Mouse (Mus musculus) heart, embryonic 11.5 days (tissue): ENCODE results near the gene Srf. TPM values are rescaled to one million over a fixed set of nuclear protein-coding genes. Genes with fewer than 3 reads are reported as not detected.

Source experiments
- ATAC-seq: fragments of 200-750 bp; cut with Nextera tagmentation; replicated peaks from 2 replicates; pipeline ENCODE4 v1.8.0; 2017; ENCODE audit warnings: moderate library complexity; ENCODE audit not compliant: insufficient number of reproducible peaks, low FRiP score, low TSS enrichment
- H3K27ac ChIP-seq: fragments of 300-500 bp; sonication (generic); 2 replicates; pipeline ENCODE4 v1.5.1; 2014; ENCODE audit warnings: mild to moderate bottlenecking, low read depth, low read length
- H3K27me3 ChIP-seq: fragments of 300-500 bp; sonication (generic); 2 replicates; pipeline ENCODE4 v1.6.1; 2014; ENCODE audit warnings: mild to moderate bottlenecking, low read length, mixed read lengths; ENCODE audit not compliant: control insufficient read depth, insufficient read depth
- H3K36me3 ChIP-seq: fragments of 300-500 bp; sonication (generic); 2 replicates; pipeline ENCODE4 v1.6.1; 2014; ENCODE audit warnings: mild to moderate bottlenecking, low read length, moderate library complexity, mixed read lengths; ENCODE audit not compliant: control insufficient read depth, insufficient read depth
- H3K4me1 ChIP-seq: fragments of 300-500 bp; sonication (generic); 2 replicates; pipeline ENCODE4 v1.6.1; 2014; ENCODE audit warnings: low read length; ENCODE audit not compliant: control insufficient read depth, insufficient read depth
- H3K4me2 ChIP-seq: fragments of 300-500 bp; sonication (generic); 2 replicates; pipeline ENCODE4 v1.6.1; 2014; ENCODE audit warnings: mild to moderate bottlenecking, moderate library complexity
- H3K4me3 ChIP-seq: fragments of 300-500 bp; sonication (generic); 2 replicates; pipeline ENCODE4 v1.5.1; 2014; ENCODE audit warnings: low read depth, low read length
- H3K9ac ChIP-seq: fragments of 300-500 bp; sonication (generic); 2 replicates; pipeline ENCODE4 v1.6.1; 2014; ENCODE audit warnings: mild to moderate bottlenecking, low read depth, low read length, moderate library complexity
- H3K9me3 ChIP-seq: fragments of 300-500 bp; sonication (generic); replicated peaks from 2 replicates; pipeline ENCODE4 v1.6.1; 2016; ENCODE audit warnings: low read length; ENCODE audit not compliant: control insufficient read depth
- WGBS: fragments of 180-500 bp; shearing (Covaris S2); extraction: QIAGEN DNeasy Blood & Tissue Kit; methylation state at CpG from one replicate; pipeline ENCODE4 v1.1.7; 2014; ENCODE audit not compliant: insufficient replicate concordance; 5-methylcytosine and 5-hydroxymethylcytosine counted together
- polyA plus RNA-seq: library from polyadenylated mRNA; unstranded; fragments of >200 nt; fragmentation: Nextera tagmentation; extraction: Ambion mirVana; gene quantifications from 2 replicates; pipeline ENCODE4 v1.2.1, GENCODE M21; 2014

The Srf gene
- polyA plus RNA-seq, 1 experiment from 2014 or later: 15.0 TPM

DNA sequence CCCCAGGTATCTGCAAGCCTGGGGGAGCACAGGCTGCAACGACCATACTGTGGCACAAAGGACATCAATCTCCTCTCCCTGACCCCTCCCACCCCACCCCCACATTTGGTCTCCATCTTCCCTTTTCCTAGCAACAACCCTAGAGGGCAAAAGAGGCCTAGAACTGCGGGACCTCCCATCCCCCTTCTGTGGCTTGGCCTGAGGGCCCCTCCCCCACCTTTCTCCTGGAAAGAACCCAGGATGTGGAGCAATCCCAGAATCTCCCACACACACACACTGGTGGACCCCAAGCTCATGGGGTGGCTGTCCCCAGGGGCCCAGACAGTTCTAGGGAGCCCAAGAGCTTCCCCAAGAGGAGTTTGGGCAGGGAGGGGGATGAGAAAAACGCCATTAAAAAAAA lies 8.1 kb downstream of the Srf start:
- Histone ChIP-seq H3K4me2 (no peak overlapping the region), H3K27me3 (0 out of 2 replicates have a peak, but pooled peaks cover 2% of the 10 kb centered on the region), H3K9ac (no peak overlapping the region), H3K9me3 (no peaks in the 10 kb centered on the region), H3K27ac (no peak overlapping the region), H3K4me3 (no peak overlapping the region), H3K4me1 (peaks cover 30% of the 10 kb centered on the region), H3K36me3 (peaks cover 31% of the 10 kb centered on the region)
- no peak for ATAC-seq
- 22% methylated on average over 3 of the region's 3 CpGs for WGBS

DNA sequence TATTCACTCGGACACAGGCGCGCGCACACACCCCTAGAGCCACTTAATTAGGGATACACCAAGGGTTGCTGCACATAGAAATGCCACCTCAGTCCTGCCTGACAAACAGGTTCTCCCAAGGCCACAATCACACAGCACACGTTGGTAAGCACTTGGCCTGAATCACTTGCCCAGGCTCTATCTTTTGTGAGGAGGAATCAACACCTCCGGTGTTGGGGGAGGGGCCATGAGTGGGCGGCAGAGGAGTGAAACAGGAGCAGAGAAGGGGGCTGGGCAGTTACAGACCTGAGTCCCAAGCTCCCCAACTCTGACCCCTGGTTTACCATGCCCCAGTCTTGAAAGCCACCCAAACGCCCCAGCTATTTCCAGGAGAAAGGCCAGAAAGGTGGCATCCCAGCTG lies 9.0 kb downstream of the Srf start:
- 0 out of 2 replicates have a peak overlapping the region, but pooled peaks have one; percentile 5 for H3K4me3 ChIP-seq
- H3K9me3 ChIP-seq: no peaks in the 10 kb centered on the region
- 10% methylated on average over 8 of the region's 8 CpGs for WGBS
- H3K27ac ChIP-seq: no peak overlapping the region
- ATAC-seq: no peak
- 0 out of 2 replicates have a peak, but pooled peaks cover 2% of the 10 kb centered on the region for H3K27me3 ChIP-seq
- H3K36me3 ChIP-seq: peaks cover 26% of the 10 kb centered on the region
- H3K4me1 ChIP-seq: peaks cover 24% of the 10 kb centered on the region
- H3K9ac ChIP-seq: 0 out of 2 replicates have a peak overlapping the region, but pooled peaks have one; percentile 35
- peak overlapping the region; percentile 81 for H3K4me2 ChIP-seq

DNA sequence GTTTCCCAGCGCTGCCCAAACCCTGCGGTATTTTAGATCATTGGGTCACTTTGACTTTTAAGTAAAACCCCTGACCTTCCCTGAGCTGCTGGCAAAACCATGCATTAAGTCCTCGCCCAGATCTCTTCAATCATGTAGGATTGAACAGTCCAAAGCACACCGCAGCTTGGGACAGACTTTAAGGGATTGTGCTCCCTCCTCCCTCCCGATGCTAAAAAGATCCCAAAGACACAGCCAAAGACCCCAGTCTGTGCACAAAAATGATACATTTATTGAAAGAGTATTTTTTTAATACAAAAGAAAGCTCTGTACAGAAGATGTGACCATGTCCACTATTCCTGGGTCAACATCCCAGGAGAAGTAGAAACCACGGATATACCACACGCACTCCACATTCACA lies 9.4 kb downstream of the Srf start:
- peak overlapping the region; percentile 81 for H3K4me2 ChIP-seq
- H3K9ac ChIP-seq: peak overlapping the region; percentile 73
- H3K36me3 ChIP-seq: peaks cover 24% of the 10 kb centered on the region
- H3K27ac ChIP-seq: no peak overlapping the region
- WGBS: 10% methylated on average over 7 of the region's 7 CpGs
- 0 out of 2 replicates have a peak, but pooled peaks cover 2% of the 10 kb centered on the region for H3K27me3 ChIP-seq
- H3K4me1 ChIP-seq: peaks cover 24% of the 10 kb centered on the region
- peak overlapping the region; percentile 56 for H3K4me3 ChIP-seq
- H3K9me3 ChIP-seq: no peaks in the 10 kb centered on the region
- no peak for ATAC-seq

DNA sequence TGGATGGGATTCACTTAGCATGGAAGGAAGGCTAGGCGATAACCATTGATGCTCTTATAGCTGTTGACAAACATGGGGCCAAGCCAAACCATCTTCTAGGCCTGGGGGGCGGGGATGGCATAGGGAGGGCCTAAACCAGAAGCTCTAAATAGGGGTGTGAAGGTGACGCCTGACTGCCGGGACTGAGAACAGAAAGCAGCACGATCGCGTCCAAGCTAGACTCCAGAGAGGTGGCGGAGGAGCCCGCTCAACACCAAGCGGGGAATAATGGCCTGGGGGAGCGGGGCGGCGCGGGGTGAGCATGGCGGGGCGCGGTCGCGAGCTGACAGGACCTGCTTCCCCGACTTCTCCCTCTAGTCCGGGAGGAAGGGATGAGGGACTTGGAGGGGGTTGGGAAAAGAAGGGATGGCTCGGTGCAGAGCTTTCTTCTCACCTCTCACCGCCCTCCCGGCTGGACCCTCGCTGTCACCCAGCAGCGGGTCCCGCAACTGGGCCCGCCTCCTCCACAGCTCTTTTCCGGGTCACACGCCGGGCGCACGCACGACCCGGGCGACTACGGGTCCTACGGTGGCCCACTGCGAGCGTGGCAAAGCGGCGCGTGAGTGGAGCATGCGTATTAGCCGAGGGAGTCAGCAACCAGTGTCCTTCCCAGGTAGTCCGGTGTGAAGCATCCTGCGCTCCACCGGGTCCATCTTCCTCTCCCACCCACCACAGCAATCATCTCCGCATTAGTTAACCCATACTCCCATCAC lies 10.0 kb downstream of the Srf start, which contains the start of gene Cul9:
TSS of gene Cul9 (minus strand) at position 576 of the 752 bp plus-strand sequence.
- H3K27ac ChIP-seq: peak within 1 kb of the TSS; percentile 35; the same call in 1 of the 2 replicates
- no peaks in the 10 kb centered on the region for H3K9me3 ChIP-seq
- peak within 1 kb of the TSS; percentile 56 for H3K4me3 ChIP-seq
- 0 out of 2 replicates have a peak, but pooled peaks cover 2% of the 10 kb centered on the region for H3K27me3 ChIP-seq
- peak within 1 kb of the TSS; percentile 81 for H3K4me2 ChIP-seq
- H3K36me3 ChIP-seq: peaks cover 19% of the 10 kb centered on the region
- H3K4me1 ChIP-seq: peaks cover 24% of the 10 kb centered on the region
- peak; percentile 43; the same call in 1 of the 2 replicates for ATAC-seq
- peak within 1 kb of the TSS; percentile 73 for H3K9ac ChIP-seq
- 3% methylated on average over 49 of the region's 49 CpGs for WGBS

DNA sequence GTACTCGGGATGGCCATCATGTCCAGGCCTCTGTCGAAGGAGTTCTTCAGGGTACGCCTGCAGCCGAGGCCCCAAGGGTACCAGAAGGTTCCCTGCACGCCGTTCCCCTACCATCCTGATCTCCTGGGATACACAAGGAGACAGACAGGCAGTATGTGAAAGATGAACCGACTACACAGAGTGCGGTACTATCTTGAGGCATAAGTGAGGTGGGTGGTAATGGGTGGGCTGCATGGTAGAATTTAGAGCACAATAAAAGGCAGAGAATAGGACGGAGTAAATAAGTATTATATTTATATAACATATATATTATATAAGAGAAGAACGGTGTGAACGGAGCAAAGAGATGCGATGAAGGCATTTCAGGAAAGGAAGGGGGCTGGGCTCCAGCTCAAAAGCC lies 12.3 kb downstream of the Srf start:
- WGBS: 80% methylated on average over 12 of the region's 12 CpGs
- no peak overlapping the region for H3K27ac ChIP-seq
- no peak overlapping the region for H3K4me3 ChIP-seq
- peaks cover 21% of the 10 kb centered on the region for H3K4me1 ChIP-seq
- ATAC-seq: no peak
- H3K4me2 ChIP-seq: no peak overlapping the region
- H3K27me3 ChIP-seq: peaks cover 10% of the 10 kb centered on the region
- H3K9me3 ChIP-seq: no peaks in the 10 kb centered on the region
- H3K9ac ChIP-seq: no peak overlapping the region
- H3K36me3 ChIP-seq: peaks cover 3% of the 10 kb centered on the region

DNA sequence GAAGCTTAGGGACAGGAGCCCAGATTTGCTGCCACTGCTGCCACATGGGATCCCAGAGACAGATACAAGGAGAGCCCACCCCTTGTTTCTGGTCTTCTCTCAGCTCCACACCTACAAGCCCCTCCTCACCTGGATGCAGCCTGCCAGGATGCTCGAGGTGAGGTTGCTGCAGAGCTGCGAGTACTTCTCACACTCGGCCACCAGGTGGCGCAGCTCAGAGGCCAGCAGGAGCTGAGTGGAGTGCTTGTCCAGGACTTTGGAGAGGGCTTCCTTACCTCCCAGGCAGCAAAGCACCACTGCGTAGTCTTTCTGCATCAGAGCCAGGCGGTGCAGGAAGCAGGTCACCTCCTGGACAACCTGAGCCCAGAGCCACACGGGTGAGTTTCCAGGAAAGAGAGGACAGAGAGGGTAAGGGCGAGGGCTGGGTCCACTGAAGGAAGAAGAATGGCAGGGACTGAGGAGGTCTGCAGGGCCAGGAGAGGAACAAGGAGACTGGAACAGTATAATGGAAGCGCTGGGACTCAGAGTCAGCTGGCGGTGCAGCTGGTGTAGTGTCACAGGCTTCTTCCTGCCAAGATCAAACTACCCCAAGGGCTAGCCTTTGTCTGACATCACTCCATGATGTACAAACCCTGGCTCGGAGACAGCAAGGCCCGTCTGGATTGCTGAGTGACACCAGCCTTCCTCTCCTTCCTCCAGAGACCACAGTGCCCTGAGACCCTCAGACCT lies 30.2 kb downstream of the Srf start:
- 32% methylated on average over 12 of the region's 12 CpGs for WGBS
- H3K27ac ChIP-seq: no peak overlapping the region

DNA sequence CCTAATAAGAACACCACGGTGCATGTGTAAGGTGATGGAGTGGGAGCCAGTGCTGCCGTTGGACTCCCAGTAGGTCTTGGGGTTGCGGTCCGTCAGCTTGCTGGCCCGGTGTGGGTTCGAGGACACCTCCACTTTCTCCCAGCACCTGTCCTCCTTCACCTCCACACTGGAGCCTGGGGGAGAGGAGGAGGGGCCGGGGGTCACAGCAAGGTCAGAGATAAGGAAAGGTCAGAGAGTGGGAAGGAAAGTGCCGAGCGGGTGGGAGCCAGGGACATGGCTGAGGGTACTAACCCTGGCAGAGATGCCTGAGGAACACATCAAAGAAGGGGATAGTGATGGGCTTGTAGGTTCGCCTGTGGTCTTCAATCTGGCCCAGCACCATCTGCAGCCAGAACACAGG lies 30.9 kb downstream of the Srf start:
- Histone ChIP-seq H3K27me3 (peaks cover 8% of the 10 kb centered on the region; the same call in 1 of the 2 replicates), H3K36me3 (no peaks in the 10 kb centered on the region), H3K4me2 (no peak overlapping the region), H3K9ac (no peak overlapping the region), H3K27ac (no peak overlapping the region), H3K4me1 (peaks cover 14% of the 10 kb centered on the region), H3K9me3 (no peaks in the 10 kb centered on the region), H3K4me3 (no peak overlapping the region)
- 66% methylated on average over 10 of the region's 10 CpGs for WGBS
- no peak for ATAC-seq

More for the DNA sequence above, 30.2 kb downstream of the Srf start:
- Histone ChIP-seq H3K27me3 (peaks cover 8% of the 10 kb centered on the region; the same call in 1 of the 2 replicates), H3K4me1 (peaks cover 7% of the 10 kb centered on the region), H3K4me3 (no peak overlapping the region), H3K36me3 (no peaks in the 10 kb centered on the region), H3K9me3 (no peaks in the 10 kb centered on the region), H3K4me2 (no peak overlapping the region), H3K9ac (no peak overlapping the region)
- 0 out of 2 replicates have a peak, but pooled peaks have one; percentile 25 for ATAC-seq

DNA sequence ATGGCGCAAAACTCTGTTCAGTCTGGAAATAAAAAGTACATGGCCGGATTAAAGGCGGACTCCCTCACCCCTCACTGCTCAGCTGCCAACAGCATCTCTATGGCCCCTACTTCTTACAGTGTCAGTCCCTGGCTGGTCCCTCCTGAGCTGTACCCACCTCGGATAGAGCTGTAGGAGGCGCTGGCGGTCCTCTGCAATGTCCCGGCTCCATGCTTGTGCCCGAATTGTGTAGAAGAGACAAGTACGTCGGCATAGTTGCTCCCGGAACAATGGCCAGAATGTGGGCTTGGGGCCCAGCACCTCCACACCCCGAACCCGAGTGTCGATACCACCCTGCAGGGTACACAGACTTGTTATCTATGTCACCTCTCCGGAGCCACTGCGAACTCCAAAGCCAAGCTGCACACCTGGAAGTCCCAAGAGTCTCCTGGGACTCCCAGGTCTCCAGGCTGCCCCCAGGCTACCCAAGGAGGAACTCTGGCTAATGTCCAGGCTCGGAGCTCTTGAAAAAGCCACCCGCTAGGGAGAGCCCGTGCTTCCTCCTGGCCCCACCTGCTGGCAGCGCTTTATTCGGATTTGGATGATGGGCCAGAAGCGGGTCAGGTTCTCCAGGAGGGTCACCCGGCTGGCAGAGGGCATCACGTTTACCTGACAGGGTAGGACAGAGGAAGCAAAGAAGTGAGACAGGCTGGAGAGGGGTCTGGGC lies 33.9 kb downstream of the Srf start:
- no peak overlapping the region for H3K4me3 ChIP-seq
- peaks cover 19% of the 10 kb centered on the region for H3K4me1 ChIP-seq
- H3K9ac ChIP-seq: 0 out of 2 replicates have a peak overlapping the region, but pooled peaks have one; percentile 43
- H3K9me3 ChIP-seq: no peaks in the 10 kb centered on the region
- 30% methylated on average over 24 of the region's 24 CpGs for WGBS
- H3K36me3 ChIP-seq: no peaks in the 10 kb centered on the region
- H3K27me3 ChIP-seq: peaks cover 15% of the 10 kb centered on the region; the same call in 1 of the 2 replicates
- no peak overlapping the region for H3K4me2 ChIP-seq
- no peak overlapping the region for H3K27ac ChIP-seq
- ATAC-seq: no peak
